Mouse (Mus musculus): ENCODE data around the gene Fto.

Gene Fto

DNA sequence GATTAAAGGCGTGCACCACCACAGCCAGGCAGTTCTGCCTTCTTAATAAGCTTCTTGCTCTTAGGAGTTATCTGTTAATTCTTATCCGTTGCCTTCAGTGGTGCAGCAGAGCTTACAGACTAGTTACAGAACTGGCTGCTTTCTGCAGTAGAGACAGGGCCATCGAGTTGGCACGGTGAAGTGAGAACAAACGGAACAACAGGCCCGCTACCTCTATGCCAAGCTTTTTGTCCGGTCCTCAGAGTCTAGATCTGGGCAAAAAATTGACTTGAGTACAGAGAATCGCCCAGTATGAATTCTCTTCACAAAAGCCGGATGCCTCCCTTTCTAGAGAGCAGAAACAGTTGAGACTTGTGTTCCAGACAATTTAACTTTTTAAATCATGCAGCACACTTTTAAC is 290.4 kb downstream of the Fto start:
- no peak for DNase-seq (ENCODE audit: extremely low read depth, low read depth)

GRCm38 (mm10) chr8:91605901-91606300 is 292.6 kb downstream of the Fto start:
- DNase-seq (ENCODE audit: extremely low read depth, low read depth) = no peak

DNA sequence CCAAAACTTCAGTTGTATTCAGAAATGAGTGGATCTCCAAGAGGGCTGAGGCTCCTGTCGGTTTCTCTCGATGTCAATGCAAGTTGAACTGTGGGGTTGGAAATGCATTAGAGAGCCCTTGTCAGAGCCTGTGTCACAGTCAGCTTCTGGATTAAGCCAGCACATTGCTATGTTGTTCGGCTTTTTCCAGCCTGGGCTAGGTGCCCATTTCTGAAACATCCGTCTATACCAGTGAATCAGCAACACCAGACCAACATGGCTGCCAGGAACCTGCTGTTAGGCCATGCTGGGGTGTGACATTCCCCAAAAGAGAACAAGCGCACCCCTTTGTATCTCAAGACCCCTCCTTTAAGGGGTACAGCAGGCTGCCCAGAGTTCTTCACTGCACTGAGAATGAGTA is 293.8 kb downstream of the Fto start:
- DNase-seq (ENCODE audit: extremely low read depth, low read depth) = no peak

- no peak for DNase-seq (ENCODE audit: extremely low read depth, low read depth)
These were observed 297.9 kb downstream of the Fto start for GRCm38 (mm10) chr8:91611191-91611590.

DNA sequence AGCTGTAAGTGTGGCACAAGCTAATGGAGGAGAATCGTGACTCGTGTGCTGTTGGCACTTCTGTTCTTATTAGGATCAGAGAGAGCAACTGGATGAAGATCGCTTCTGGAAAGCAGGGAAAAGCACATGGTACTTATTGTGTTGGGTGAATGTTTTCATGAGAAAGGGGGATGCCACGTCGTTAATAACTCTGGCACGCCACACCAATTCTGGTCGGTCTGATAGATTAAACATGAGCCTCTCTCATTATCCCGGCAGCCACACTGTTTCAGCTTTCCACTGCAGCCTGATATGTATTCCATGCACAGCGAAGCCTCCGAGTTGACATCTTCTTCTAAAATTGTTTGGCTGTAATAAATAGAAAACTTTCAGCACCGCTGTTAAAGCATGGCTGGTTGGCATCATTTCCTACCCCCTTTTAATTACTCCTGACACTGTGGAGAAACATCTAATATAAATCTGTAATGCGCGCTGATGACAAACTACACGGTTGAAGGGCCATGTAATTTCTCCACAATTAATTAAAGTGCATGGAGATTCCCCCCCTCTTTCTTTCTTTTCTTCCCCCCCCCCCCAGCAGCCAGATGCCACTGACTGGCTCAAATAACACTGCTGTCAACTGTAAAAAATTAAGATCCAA is 298.5 kb downstream of the Fto start:
- no peak for DNase-seq (ENCODE audit: extremely low read depth, low read depth)

- DNase-seq (ENCODE audit: extremely low read depth, low read depth) = no peak
These were observed 299.2 kb downstream of the Fto start for GRCm38 (mm10) chr8:91612387-91613130.

DNA sequence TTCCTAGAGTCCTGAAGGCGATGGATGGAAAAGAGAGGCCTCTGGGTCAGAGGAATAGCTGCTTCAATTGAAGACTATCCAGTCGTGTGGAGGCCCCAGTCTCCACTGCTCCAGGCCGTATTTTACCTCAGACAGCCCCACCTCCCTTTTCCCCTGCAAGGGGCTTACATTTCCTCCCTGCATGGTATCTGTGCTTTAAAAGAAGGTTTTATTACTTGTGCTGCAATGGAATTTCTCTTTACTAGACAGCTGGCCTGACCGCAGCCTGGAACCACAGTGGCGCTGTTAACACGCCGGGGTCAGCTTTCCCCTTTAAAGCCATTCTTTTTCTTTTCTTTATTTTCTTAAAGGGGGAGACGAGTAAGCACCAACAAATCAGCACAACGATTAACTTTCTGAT is 300.3 kb downstream of the Fto start:
- no peak for DNase-seq (ENCODE audit: extremely low read depth, low read depth)

- DNase-seq (ENCODE audit: extremely low read depth, low read depth) = no peak
These were observed 301.9 kb downstream of the Fto start for GRCm38 (mm10) chr8:91615196-91615595.

DNA sequence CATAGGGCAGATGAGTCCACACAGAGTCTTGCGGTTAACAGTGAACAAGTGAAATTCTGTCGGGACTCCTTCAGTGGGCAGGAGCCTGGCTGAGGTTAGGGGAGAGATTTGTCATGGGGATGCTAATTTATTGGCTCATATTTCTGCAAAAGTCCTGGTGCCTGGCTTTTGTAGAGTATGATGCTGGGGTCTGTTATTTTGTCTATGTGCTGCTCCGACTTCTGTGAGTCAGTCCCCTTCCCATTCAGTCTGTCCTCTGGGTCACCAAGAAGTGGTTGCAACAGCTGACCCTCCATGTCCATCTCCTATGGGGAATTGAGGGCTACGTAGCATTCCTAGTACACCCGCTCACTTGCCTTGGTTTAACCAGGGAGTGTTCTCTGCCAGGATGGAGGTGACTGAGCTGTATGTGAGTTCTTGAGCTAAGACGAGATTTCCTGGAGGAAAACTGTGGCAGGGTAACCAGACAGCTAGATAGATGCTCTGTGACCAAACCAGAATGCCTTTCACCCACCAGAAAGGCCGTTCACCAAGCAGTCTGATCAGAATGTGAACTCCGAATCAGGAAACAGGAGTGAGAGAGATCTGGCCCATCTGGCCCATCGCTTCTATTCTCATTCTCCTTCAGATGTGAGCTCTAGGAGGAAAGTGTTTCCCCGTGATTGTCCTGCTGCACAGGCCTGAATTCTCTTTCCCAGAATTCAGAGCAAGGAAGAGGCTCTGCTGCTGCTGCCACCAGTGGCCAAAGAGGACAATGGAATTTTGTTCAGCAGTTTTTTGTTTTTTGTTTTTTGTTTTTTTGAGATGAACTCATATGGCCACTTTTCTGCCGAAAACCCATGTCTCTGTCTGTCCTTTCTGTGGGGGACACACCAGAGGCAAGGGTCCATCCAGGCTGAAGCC is 302.7 kb downstream of the Fto start:
- DNase-seq (ENCODE audit: extremely low read depth, low read depth) = no peak

GRCm38 (mm10) chr8:91617772-91618171 is 304.4 kb downstream of the Fto start:
- DNase-seq (ENCODE audit: extremely low read depth, low read depth) = no peak

- DNase-seq (ENCODE audit: extremely low read depth, low read depth) = no peak
These were observed 309.4 kb downstream of the Fto start for GRCm38 (mm10) chr8:91622757-91623156.

DNA sequence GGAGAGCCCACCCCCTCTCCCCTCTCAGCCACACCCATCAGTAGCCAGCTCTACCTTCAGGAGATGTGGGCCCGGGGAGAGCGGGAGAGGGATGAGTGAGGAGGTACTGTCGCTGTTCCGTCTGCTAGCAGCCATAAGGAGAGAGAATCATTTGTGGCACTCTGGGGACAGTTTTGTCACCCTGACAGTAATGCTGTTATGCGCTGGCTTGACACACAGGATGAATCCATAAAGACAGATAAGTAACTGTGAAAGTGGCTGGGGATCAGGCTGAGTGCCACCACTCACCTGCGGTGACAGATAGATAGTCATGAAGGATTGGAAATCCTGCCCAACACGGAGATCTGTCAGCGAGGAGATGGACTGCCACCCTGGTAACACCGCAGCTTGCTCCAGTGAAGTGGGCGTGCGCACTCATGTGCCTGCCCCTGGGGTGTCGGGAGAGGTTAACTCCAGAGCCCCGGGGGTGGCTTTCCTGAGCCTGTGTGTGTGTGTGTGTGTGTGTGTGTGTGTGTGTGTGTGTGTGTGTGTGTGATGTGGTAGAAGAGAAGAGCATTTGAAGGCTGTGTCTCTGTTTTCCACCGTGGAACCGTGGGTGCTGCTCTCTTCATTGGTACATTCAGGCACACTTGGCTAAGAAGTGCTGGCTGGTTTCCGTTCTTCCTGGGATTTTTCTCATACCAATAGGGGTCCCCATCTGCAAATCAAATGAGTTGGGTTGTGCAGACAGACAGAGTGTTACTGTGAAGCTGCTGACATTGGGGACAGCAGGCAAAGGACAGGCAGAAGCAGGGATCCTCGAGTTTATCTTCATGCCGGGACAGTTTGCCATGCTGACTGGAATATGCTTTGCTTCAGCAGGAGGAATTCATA is 312.6 kb downstream of the Fto start:
- no peak for DNase-seq (ENCODE audit: extremely low read depth, low read depth)

DNA sequence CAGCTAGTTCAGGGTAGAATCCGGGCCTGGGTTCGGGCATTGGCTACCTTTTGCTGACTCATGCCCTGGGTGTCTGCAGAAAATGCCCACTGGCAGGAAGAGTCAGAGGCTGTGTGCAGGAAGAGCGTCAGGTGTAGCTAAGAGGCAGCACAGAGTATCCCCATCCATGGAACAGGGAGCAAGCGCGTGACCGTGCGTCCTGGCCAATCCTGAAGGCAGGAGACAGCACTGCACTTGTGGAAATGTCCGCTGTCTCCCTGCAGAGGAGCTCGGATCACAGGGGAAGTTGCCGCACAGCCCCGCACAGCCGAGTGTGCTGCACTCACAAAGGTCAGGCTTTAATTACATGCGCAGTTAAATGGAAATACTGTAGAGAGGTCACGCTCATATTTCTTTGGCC is 316.3 kb downstream of the Fto start:
- no peak for DNase-seq (ENCODE audit: extremely low read depth, low read depth)

- DNase-seq (ENCODE audit: extremely low read depth, low read depth) = no peak
These were observed 317.2 kb downstream of the Fto start for GRCm38 (mm10) chr8:91630320-91631033.

GRCm38 (mm10) chr8:91632411-91632810 is 319.1 kb downstream of the Fto start:
- no peak for DNase-seq (ENCODE audit: extremely low read depth, low read depth)

GRCm38 (mm10) chr8:91635406-91635805 is 322.1 kb downstream of the Fto start:
- no peak for DNase-seq (ENCODE audit: extremely low read depth, low read depth)

DNA sequence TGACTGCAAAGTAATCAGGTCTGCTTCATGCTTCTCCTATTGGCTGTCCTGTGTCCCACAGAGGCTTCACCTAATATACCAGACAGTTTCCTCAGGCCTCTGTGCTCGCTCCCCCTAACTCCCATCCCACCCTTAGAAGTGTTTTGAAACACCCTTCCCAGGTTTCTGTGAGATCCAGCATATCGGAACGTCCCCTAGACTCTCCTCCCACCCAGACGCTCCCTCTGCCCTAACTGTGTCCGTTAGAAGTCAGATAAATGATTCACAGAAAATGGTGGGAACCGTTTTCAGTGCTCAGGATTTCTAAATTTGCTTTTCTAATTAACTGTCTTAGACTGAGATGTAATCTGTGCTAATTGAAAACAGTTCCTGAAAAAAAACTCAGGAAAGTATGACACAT is 323.6 kb downstream of the Fto start:
- DNase-seq (ENCODE audit: extremely low read depth, low read depth) = no peak

DNA sequence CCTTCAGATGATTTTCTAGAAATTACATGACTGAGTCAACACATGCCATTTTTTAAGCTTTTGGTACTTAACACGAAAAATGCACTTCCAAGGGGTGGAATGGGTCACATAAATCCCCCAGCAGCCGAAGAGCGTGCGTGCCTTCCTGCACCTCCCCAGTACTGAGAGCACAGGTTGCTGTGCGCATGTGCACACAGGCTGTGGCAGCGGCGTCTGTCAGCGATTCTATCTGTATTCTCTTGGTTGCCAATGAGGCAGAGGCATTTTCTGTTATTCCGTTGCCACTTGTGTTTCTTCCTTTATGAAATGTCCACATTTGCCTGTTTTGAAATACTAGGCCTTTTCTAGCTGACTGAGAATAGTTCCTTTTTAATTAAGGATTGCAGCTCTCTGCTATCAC is 324.4 kb downstream of the Fto start:
- no peak for DNase-seq (ENCODE audit: extremely low read depth, low read depth)

DNA sequence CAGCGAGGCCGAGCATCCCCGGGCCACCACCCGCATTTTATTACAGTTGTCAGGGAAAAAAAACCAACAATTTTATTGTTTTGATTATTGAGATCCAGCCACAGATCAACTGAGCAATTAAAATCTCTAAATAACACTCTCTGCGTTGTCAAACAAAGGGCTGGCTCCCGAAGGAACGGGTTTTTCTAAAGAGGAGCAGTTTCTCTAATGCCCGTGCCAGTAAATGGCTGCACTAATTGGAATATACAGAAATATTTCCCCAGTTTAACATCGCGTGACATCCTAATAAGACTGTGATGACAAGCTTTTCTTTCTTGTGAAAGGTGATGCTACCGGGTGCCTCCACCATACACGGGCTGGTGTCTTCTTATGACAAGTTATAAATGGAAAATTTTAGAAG is 324.9 kb downstream of the Fto start:
- no peak for DNase-seq (ENCODE audit: extremely low read depth, low read depth)

GRCm38 (mm10) chr8:91640471-91640870 is 327.1 kb downstream of the Fto start:
- no peak for DNase-seq (ENCODE audit: extremely low read depth, low read depth)

- no peak for DNase-seq (ENCODE audit: extremely low read depth, low read depth)
These were observed 332.2 kb downstream of the Fto start for GRCm38 (mm10) chr8:91645484-91645883.
